Mouse (Mus musculus) stomach, embryonic 15.5 days (tissue): ENCODE data around the gene Slc16a9. TPM values are rescaled to one million over a fixed set of nuclear protein-coding genes. Genes with fewer than 3 reads are reported as not detected.

ENCODE experiments used
- ATAC-seq: fragments of 200-750 bp; cut with Nextera tagmentation; 2 replicates; pipeline ENCODE4 v1.8.0; 2017; ENCODE audit warnings: low read depth, moderate number of reproducible peaks, moderate TSS enrichment; ENCODE audit not compliant: insufficient read depth, low FRiP score
- H3K27ac ChIP-seq: fragments of 300-500 bp; sonication (generic); 2 replicates; pipeline ENCODE4 v1.5.1; 2015; ENCODE audit warnings: mild to moderate bottlenecking, inconsistent platforms
- H3K27me3 ChIP-seq: fragments of 300-500 bp; sonication (generic); replicated peaks from 2 replicates; pipeline ENCODE4 v1.6.1; 2015; ENCODE audit warnings: inconsistent platforms
- H3K36me3 ChIP-seq: fragments of 300-500 bp; sonication (generic); 2 replicates; pipeline ENCODE4 v1.6.1; 2015; ENCODE audit warnings: inconsistent platforms
- H3K4me1 ChIP-seq: fragments of 300-500 bp; sonication (generic); 2 replicates; pipeline ENCODE4 v1.6.1; 2015; ENCODE audit warnings: inconsistent platforms
- H3K4me2 ChIP-seq: fragments of 300-500 bp; sonication (generic); 2 replicates; pipeline ENCODE4 v1.6.1; 2015; ENCODE audit warnings: mild to moderate bottlenecking, inconsistent platforms
- H3K4me3 ChIP-seq: fragments of 300-500 bp; sonication (generic); replicated peaks from 2 replicates; pipeline ENCODE4 v1.5.1; 2015; ENCODE audit warnings: inconsistent platforms
- H3K9ac ChIP-seq: fragments of 300-500 bp; sonication (generic); 2 replicates; pipeline ENCODE4 v1.6.1; 2015; ENCODE audit warnings: inconsistent platforms
- H3K9me3 ChIP-seq: fragments of 300-500 bp; sonication (generic); 2 replicates; pipeline ENCODE4 v1.6.1; 2016; ENCODE audit warnings: inconsistent platforms
- WGBS: fragments of 180-500 bp; shearing (Covaris S2); methylation state at CpG from one replicate; pipeline ENCODE4 v1.1.7; 2015; 5-methylcytosine and 5-hydroxymethylcytosine counted together
- polyA plus RNA-seq: library from polyadenylated mRNA; unstranded; fragments of >200 nt; fragmentation: Nextera tagmentation; extraction: Ambion mirVana; gene quantifications from 2 replicates; pipeline ENCODE4 v1.2.1, GENCODE M21; 2015

Gene Slc16a9
- polyA plus RNA-seq, 1 experiment from 2014 or later: 1.9 TPM

GRCm38 (mm10) chr10:70310646-70311045, 65.7 kb downstream of the Slc16a9 start:
- Histone ChIP-seq H3K36me3 (no peaks in the 10 kb centered on the region), H3K4me1 (no peaks in the 10 kb centered on the region), H3K9ac (no peak overlapping the region), H3K4me3 (no peak overlapping the region), H3K27ac (no peak overlapping the region), H3K27me3 (no peaks in the 10 kb centered on the region), H3K4me2 (no peak overlapping the region), H3K9me3 (no peaks in the 10 kb centered on the region)
- 83% methylated on average over 5 of the region's 5 CpGs for WGBS
- no peak for ATAC-seq

GRCm38 (mm10) chr10:70315895-70316294, 71.0 kb downstream of the Slc16a9 start:
- H3K9me3 ChIP-seq: no peaks in the 10 kb centered on the region
- ATAC-seq: no peak
- 82% methylated on average over 6 of the region's 6 CpGs for WGBS

GRCm38 (mm10) chr10:70316856-70317255, 72.0 kb downstream of the Slc16a9 start:
- Histone ChIP-seq H3K36me3 (no peaks in the 10 kb centered on the region), H3K9ac (no peak overlapping the region), H3K9me3 (no peaks in the 10 kb centered on the region), H3K4me3 (no peak overlapping the region), H3K4me1 (no peaks in the 10 kb centered on the region), H3K27ac (no peak overlapping the region), H3K4me2 (no peak overlapping the region), H3K27me3 (no peaks in the 10 kb centered on the region)
- no peak for ATAC-seq
- 81% methylated on average over 7 of the region's 7 CpGs for WGBS

More at GRCm38 (mm10) chr10:70315895-70316294, 71.0 kb downstream of the Slc16a9 start:
- Histone ChIP-seq H3K4me2 (no peak overlapping the region), H3K4me3 (no peak overlapping the region), H3K36me3 (no peaks in the 10 kb centered on the region), H3K27ac (no peak overlapping the region), H3K4me1 (no peaks in the 10 kb centered on the region), H3K27me3 (no peaks in the 10 kb centered on the region), H3K9ac (no peak overlapping the region)

- H3K4me1 ChIP-seq: no peaks in the 10 kb centered on the region
- no peak overlapping the region for H3K4me3 ChIP-seq
- WGBS: 79% methylated on average over 13 of the region's 13 CpGs
- H3K4me2 ChIP-seq: no peak overlapping the region
- no peaks in the 10 kb centered on the region for H3K9me3 ChIP-seq
- no peak overlapping the region for H3K27ac ChIP-seq
- no peaks in the 10 kb centered on the region for H3K36me3 ChIP-seq
- H3K27me3 ChIP-seq: no peaks in the 10 kb centered on the region
- no peak overlapping the region for H3K9ac ChIP-seq
- ATAC-seq: no peak
These were observed 72.6 kb downstream of the Slc16a9 start for GRCm38 (mm10) chr10:70317394-70317965.

DNA sequence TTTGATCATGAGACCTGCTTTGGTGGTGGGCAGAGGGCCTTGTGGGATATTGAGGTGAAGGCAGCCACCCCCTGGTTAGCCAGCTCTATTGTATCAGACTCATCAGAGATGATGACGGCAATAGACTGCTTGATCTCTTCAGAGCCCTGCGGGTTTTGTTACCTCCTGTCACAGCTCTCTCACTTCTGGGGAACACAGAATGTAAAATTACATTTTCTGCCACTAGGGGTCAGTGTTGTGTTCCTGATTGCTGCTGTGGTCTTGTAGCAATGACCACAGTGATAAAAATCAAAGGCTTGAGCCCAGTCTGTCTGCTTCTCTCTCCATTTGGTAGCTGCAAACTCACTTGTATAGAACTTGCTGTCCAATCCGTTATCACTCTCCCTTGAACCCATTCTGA, 73.7 kb downstream of the Slc16a9 start:
- Histone ChIP-seq H3K4me2 (no peak overlapping the region), H3K27me3 (no peaks in the 10 kb centered on the region), H3K36me3 (no peaks in the 10 kb centered on the region), H3K9ac (no peak overlapping the region), H3K4me3 (no peak overlapping the region), H3K27ac (no peak overlapping the region), H3K9me3 (no peaks in the 10 kb centered on the region), H3K4me1 (no peaks in the 10 kb centered on the region)
- 4% methylated on average over 3 of the region's 3 CpGs for WGBS
- no peak for ATAC-seq

DNA sequence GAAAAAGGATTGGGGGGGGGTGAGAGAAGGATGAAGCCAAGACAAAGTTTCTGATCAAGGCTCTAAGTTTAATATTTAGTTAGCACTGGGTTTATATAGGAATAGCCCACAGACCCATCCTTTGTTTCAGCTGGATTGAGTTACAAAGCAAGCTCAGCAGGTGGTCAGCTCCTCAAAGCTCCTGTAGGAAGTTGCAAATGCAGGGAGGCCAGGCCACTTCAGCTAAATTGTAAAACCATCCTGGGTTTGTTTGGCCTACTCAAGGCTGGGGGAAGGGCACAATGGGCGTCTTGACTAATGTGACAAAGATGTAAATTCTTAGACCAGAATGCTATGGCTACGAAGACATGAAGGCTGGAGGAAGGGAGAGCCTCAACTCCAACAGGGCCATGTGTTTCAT, 80.6 kb downstream of the Slc16a9 start:
- Histone ChIP-seq H3K4me3 (no peak overlapping the region), H3K4me1 (no peaks in the 10 kb centered on the region), H3K9ac (no peak overlapping the region), H3K9me3 (no peaks in the 10 kb centered on the region), H3K4me2 (no peak overlapping the region), H3K36me3 (no peaks in the 10 kb centered on the region), H3K27me3 (no peaks in the 10 kb centered on the region), H3K27ac (no peak overlapping the region)
- ATAC-seq: no peak
- WGBS: 42% methylated on average over 2 of the region's 2 CpGs

- no peak for ATAC-seq
- Histone ChIP-seq H3K4me3 (no peak overlapping the region), H3K36me3 (no peaks in the 10 kb centered on the region), H3K27ac (no peak overlapping the region), H3K9ac (no peak overlapping the region), H3K4me2 (no peak overlapping the region), H3K4me1 (no peaks in the 10 kb centered on the region), H3K27me3 (no peaks in the 10 kb centered on the region), H3K9me3 (no peaks in the 10 kb centered on the region)
- WGBS: 67% methylated on average over 6 of the region's 6 CpGs
These were observed 82.4 kb downstream of the Slc16a9 start for GRCm38 (mm10) chr10:70327331-70327730.

- 74% methylated on average over 9 of the region's 9 CpGs for WGBS
- H3K4me2 ChIP-seq: no peak overlapping the region
- ATAC-seq: no peak
These were observed 83.2 kb downstream of the Slc16a9 start for GRCm38 (mm10) chr10:70328139-70328538.

More at GRCm38 (mm10) chr10:70328139-70328538, 83.2 kb downstream of the Slc16a9 start:
- no peak overlapping the region for H3K4me3 ChIP-seq
- no peak overlapping the region for H3K9ac ChIP-seq
- no peaks in the 10 kb centered on the region for H3K36me3 ChIP-seq
- H3K27ac ChIP-seq: no peak overlapping the region
- H3K9me3 ChIP-seq: no peaks in the 10 kb centered on the region
- H3K4me1 ChIP-seq: no peaks in the 10 kb centered on the region
- no peaks in the 10 kb centered on the region for H3K27me3 ChIP-seq

Other genes with a start within 250 kb of the Slc16a9 start
- 13.7 and 15.9 TPM in 2 replicates for gene Ccdc6, start 148.0 kb upstream of the Slc16a9 start, polyA plus RNA-seq
- gene Mrln, start 40.4 kb upstream of the Slc16a9 start, polyA plus RNA-seq: 0.77 and 2.3 TPM in 2 replicates
- 8.2 and 9.6 TPM in 2 replicates for gene Fam13c, start 195.4 kb downstream of the Slc16a9 start, polyA plus RNA-seq